Mouse (Mus musculus) layer of hippocampus, adult 11-12 months (tissue): ENCODE data around the gene Vip.

Source experiments
- DNase-seq: peaks from one replicate; pipeline ENCODE4 v3.0.0; 2022; ENCODE audit warnings: low spot score

The Vip gene

DNA sequence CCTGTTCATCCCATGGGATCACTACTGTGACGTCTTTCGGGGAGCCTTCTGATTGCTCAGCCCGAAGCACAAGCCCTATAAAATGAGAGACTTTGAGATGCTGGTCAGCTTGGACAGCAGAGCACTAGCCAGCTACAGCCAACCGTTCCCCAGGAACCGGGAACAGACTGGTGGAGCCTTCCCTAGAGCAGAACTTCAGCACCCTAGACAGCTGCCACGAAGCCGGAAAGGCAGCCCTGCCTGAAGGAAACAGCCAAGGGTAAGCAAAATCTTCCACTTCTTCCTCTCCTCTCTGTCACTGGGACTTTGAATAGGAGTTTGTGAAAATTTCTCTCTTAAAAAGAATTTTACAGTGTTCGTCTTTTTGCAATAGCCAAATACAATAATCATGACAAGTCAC, at the start of gene Vip:
Vip (plus strand) TSS at position 107 of the 400 bp plus-strand sequence.
- no peak for DNase-seq

DNA sequence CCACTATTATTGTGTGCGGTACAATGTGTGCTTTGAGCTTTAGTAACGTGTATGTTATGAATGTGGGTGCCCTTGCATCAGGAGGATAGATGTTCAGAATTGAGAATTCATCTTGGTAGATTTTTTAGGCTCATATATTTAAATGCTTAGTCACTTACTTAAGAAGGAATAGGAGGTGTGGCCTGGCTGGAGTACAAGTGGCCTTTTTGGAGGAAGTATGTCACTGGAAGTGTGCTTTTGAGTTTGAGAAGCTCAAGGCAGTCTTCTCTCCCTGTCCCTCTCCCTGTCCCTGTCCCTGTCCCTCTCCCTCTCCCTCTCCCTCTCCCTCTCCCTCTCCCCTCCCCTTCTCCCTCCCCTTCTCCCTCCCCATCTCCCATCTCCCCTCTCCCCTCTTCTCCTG, 48.0 kb upstream of the Vip start:
- DNase-seq = no peak

DNA sequence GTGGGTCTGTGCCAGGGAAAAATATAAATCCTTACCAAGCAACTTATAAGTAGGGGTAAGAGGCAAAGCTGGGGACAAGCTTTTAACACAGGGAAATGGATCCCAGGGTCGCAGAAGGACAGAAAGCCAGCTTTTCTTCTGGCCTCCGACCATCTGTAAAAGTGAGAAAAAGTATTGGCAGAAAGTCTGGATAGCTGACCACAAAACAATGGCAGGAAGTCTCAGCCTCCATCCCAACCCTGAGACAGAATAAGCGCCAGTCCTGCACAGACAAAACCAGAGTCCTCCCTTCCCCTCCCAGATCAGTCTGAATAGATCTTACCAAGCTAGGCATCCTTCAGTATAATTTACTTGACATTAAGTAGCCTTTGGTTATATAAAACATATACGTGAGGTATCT, 47.0 kb upstream of the Vip start:
- DNase-seq = no peak

DNA sequence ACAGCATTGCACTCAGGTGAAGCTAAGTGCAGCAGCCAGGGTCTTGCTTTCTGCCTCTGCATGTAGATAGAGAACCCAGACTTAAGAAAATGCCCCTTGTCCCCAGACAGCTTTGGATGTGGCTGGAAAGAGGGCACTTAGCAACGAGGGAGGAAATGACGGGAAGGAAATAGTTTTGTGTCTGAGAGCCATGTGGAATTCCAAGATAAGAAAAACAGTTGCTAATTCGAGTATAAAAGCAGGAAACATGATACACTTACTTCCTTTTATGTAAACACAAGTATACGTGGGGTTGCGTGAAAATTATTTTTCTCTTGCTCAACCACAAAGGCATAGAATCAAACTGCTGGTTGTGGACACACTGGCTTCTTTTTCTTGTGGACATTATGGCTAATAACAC, 45.6 kb upstream of the Vip start, which contains the start of gene Myct1:
Myct1 (plus strand) TSS at position 312 of the 400 bp plus-strand sequence.
- no peak for DNase-seq

DNA sequence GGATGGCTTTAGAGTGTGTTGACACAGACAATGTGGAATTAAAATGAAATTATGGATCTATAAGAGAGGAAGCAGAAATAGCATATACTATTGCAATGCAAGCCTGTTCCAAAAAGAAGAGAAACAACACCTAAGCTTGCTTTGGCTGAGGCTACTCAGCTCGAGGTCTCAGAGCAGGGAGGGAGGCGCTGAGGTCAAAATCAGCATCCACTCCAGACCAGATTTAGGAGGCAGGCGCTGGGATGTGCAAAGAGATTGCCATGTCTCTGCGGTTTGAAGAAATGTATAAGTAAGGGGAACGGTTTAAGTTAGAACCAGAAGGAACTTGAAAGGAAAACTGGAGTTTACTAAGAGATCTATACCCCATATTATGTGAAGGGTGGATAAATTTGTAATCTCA, 44.6 kb upstream of the Vip start:
- no peak for DNase-seq

DNA sequence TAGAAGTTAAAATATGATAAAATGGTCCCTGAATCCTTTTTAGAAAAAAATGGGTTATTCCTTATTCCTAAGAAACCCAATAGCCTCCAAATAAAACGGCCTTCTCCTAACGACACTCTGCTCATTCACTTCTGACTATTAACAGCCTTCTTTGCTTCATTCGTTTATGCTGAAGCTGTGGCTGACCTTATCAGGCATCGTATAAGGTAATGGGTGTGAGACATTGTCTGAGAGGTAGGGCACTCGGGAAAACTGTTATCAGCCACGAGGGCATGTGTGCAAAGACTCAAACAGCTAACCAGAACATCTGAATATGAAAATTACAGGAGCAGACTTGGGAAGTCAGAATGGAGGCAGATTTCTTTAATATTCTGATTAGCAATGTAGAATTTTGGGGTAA, 42.5 kb upstream of the Vip start:
- no peak for DNase-seq

DNA sequence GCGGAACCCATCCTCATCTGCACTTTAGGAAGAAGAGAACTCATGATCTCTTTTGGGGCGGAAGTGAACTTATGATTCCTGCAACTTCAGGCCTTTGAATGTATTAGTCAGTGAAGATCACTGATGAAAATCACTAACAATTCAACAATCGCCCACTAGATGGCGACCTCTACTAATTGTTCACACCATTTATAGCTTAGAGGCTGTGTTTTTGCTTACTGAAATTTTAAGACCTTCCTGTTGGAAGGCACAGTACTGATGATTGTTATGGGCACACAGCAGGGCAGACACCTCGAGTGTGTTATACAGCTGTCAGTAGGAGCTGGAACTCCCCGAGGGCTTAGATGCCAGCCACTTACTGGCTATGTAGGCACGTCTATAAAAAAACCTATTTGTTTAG, 38.9 kb upstream of the Vip start:
- peak; percentile 80 for DNase-seq

DNA sequence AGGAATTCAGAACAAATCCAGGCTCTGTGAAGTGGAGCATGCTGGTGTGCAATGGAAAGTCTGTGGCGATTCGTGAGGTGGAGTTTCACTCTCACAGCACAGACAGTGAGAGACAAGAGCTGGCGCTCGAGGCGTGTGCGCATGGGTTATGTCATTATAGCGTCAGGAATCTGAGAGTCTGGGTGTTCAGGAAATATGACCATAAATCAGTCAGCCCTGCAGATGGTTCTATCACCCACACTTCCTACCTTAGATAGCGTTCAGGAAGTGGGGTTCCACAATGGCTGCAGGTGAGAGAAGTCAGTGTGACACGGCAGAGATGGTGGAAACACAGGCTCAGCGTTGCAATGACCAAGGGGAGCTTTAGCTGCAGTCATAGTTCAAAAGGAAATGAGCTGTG, 35.5 kb upstream of the Vip start:
- no peak for DNase-seq

DNA sequence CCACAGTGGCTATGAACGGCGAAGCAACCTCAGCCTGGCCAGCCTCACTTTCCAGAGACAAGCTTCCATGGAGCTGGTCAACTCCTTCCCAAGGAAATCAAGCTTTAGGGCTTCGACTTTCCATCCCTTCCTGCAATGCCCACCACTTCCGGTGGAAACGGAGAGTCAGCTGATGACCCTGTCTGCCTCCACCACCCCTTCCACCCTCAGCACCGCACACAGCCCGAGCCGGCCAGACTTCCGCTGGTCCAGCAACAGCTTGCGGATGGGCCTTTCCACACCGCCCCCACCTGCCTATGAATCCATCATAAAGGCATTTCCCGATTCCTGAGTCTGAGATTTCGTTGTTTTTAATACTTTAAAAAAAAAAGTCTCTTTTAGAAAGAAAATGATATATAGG, 34.6 kb upstream of the Vip start:
- no peak for DNase-seq

DNA sequence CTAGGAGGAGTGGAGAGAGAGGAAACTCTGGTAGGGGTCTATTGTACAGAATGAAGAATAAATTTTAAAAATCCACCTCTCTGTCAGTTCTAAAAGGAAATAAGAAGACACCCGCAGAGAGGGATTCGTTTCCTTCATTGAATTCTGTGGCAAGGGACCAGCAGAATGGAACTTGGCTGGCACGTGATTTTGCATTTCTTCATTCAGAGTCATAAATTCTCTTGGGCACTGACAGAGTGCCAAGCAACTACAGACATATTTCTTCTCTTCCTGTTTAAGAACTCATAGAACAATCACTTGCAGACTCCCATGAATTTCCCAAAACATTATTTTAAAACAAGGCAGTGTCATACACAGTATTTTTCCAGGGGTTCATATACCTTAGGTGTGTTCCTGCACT, 30.1 kb upstream of the Vip start:
- DNase-seq = no peak

DNA sequence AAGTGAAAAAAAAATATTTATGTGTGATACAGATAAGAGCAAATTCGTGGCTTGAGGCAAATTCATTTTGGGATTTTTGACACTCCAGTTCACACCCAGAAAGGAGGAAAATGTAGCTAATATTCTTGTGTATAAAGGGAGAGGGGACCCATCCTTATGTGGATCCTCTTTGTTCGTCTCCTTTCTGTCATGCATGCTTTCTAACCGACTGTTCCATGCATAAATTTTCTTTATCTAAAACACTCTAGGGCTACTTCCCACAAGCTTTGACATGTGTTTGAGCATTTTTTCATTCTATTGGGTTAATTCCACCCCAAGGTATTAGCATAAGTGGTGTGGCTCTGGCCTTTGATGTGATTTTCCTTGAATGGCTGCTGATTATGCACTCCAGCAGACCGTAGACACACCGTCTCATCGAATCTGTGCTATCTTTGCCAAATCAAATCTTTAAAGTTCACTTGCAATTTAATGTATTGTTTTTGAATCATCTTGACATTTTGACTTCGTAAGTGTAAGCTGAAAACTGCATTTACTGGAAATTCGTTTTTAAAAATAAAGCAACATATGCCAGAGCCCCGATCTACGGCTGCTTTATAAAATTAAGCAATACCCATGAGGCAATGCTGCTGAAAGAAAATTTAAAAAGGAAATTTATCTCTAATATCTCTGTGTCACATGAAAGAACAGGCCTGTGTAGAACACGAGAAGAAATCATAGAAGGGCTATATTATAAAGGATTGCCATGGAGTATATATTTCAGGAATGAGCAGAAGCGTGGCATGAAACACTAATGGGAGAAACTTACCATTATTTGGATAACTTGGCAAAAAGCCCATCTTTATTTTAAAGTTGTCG, 23.6 kb upstream of the Vip start:
- no peak for DNase-seq

DNA sequence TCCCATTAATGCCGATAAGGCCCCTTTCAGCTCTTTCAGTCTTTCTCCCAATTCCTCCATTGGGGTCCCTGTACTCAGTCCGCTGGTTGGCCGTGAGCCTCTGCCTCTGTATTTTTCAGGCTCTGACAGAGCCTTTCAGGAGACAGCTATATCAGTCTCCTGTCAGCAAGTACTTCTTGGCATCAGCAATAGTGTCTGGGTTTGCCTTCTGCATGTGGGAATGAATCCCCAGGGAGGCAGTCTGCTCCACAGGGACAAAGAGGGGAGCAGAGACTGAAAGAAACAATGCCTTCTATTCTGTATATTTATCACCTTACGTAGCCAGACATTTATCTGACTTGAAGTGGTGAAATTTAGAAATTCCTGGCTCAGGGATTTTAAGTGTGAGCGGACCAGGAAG, 12.8 kb upstream of the Vip start:
- no peak for DNase-seq

DNA sequence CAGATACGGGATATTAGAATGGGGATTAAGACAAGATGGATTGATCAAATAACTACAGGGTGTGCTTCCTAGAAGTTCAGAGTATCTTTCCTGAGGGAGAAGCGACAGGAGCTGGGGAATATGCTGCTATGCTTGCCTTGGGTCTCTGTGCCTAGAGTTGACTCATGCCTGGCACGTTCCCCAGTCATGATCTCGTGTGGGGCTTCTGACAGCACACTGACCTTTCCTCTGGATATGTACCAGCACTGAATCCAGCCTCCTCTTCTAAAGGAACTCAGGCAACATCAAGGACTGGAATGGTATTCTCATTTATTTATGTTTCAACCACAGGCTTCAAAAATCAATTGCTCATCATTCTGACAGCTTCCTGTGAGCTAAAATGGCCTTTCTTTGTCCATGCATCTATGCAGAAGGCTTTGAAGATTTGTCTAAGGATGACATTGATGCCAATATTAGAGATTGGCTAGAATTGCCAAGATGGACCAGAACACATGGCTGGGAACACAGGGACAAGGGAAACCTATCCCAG, 5.3 kb upstream of the Vip start:
- no peak for DNase-seq

DNA sequence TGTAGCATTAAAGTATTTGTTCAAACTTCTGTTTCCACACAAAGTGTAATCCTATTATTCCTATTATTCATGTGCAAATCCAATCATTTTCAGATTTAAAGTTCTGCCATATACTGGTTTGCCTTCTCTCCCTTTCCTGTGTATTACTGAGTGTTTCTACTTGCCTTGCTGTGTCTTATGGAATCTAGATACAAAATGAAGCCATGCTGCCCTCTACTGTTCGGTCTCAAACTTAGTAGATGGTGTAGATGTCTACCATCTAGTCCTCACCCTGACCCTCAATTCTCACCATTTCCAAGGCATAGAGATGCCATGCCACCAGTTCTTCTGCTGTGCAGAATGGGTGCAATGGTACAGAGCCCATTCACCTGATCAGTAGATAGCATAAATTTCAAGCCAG, 4.7 kb upstream of the Vip start:
- DNase-seq = peak; percentile 58

DNA sequence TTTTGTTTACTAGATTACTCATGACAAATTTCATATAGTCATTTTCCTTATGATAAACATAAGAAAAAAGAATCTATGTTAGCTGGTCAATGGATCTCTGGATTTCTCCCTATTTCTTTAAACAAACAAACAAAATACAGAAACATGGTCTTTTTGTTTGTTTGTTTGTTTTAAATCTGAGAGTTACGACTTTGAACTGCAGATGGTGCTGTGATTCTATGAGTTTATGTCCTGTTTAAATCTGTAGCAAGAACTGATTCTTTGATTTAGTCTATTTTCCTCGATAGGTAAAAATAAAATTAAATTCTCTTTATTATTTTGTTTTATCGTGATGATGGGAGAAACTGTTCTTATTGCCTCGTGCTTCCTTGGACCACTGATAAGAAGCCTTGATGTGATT, 1.7 kb upstream of the Vip start:
- DNase-seq = no peak

DNA sequence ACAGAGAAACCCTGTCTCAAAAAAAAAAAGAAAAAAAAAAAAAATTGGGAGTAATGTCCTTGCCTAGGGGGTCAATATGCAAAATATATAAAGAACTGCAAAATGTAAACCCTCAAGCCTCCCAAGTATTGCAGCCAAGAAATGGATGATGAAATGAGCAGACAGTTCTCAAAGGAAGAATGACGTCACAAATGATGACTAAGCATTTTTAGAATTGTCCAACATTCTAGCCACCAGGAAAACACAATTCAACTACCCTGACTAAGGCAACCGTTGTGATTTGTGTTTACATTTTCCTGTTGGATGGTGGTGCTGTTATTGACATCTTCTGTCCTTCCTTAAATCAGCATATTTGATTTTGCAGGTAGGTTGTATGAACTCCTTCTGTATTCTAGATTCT, 42.3 kb downstream of the Vip start:
- DNase-seq = no peak

DNA sequence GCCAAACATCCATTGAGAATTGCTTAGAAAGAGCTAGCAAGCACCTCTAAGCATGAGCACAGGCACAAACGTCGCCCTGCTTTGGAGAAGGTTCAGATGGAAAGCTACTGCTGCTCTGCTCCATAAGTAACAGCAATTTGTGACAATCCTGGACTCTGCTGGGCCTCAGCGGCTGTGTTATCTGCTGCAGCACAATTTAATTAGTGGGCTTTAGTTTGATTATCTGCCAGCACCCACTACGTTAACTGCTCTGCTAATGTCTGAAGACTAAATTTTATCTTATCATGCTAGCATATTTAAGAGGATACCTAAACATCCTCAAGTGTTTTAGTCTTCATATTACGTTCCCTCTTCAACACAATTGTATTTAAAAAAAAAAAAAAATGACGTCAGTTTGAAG, 46.6 kb downstream of the Vip start:
- DNase-seq = no peak

DNA sequence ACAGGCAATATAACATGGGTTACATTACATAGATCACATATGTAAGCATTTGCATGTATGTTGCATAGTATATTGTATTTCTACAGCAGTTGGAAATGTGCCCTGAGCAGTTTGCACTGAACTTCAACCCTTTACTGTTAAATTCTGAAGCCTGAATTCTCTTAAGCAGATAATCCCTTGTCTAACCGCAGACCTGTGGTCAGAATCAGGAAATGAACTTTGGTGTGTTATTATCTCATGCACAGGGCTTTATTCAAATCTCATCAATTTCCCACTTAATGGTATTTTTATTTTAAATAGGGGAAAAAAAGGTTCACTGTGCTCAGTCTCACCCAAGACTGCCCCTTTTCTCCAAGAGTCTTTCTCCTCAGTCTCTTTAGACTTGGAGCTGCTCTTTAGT, 55.3 kb downstream of the Vip start:
- no peak for DNase-seq
